Mouse (Mus musculus): Measurements from ENCODE around the gene Angptl3.

Gene Angptl3

GRCm38 (mm10) chr4:99030686-99031085 is at the start of gene Angptl3:
Gene Angptl3 (plus strand): TSS chr4:99030954.
- no peak for DNase-seq

DNA sequence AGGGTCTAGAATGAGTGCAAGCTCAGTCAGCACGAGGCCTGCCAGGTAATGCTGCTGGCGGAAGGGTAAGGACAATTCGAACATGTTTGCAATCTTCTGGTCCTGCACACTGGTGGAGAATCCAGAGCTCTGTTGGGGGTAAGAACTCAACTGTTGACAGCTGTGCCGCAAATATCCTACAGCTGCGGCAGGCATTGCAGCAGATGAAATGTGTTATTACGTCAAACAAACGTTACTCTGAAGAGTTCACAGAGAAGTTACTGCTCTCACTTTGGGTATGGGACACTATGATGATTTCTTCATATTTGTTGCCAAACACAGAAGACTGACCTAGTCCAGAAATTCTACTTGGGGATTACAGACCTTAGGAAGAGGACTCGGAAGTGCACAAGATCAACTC is 46.1 kb upstream of the Angptl3 start:
- no peak for DNase-seq

DNA sequence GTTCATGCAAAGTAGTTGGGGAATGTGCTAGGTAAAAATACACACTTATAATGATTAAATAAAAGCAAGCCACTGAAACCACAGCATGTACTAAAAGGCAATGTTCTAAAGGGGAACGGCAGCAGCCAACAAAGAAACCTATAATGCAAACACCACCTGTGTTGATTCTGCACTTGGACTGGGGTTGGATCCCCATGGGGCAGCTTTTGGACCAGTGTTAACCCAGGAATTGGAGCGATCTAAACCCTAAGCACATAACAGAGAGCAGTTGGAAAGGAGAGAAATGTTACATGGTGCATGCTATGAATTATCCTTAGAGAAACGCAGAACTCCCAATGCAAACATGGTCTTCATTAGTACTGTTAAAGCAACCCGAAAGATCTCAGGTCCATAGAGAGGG is 37.3 kb upstream of the Angptl3 start:
- DNase-seq, result no peak

- DNase-seq, result no peak
These were observed 25.2 kb upstream of the Angptl3 start for GRCm38 (mm10) chr4:99005574-99005973.

DNA sequence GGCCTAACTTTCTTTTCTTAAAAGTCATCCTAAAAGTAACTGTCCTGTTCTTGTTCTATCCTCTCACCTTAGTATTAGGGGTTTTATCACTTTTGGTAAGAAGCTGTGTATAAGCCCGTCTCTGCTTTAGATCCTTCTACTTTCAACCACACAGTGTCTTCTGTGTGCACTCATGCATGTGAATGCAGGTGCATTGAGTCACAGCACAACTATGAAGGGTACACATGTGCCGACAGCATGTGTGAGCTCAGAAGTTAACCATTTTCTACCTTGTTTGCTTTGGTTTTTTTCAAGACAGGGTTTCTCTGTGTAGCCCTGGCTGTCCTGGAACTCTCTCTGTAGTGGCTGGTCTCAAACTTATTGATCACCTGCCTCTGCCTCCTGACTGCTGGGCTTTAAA is 24.4 kb upstream of the Angptl3 start:
- no peak for DNase-seq

- no peak for DNase-seq
These were observed 19.7 kb upstream of the Angptl3 start for GRCm38 (mm10) chr4:99011039-99011438.

GRCm38 (mm10) chr4:99022221-99022620 is 8.5 kb upstream of the Angptl3 start:
- no peak for DNase-seq

DNA sequence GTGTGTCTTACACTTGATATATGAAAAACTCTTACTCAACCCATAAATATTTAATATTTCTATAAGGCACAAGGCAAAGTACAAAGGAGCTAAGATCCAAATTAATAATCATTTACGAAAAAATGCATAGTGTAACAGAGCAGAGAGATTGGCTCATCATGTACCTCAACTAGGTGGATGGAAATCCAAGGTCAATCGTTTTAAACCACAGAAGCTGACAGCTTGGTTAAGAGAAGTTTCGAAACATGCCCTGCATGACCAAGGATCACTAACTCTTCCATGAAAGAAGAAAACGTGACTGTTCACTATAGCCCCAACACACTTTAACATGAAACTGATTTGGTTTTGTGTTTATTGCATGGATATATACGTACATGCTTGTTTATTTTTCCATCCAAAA is 2.4 kb upstream of the Angptl3 start:
- no peak for DNase-seq

DNA sequence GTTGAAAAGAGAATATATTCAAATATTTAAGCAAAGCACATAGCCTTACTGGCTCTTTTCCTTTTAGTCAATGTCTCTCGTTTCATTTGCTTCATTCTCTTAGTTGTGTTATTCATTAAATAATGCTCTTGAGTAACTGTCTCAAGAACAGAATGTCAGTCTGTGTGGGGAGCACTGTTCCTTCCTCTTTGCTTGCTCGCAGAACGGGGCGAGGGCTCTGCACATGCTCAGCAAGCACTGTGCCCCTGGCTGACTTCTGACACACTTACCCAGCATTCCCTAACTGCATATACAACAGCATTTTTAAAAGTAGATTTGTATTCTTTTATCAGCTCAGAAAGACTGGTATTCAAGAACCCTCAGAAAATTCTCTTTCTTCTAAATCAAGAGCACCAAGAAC is 2.2 kb downstream of the Angptl3 start:
- peak; percentile 32 for DNase-seq

GRCm38 (mm10) chr4:99044854-99045253 is 14.1 kb downstream of the Angptl3 start:
- no peak for DNase-seq

- DNase-seq, result no peak
These were observed 15.7 kb downstream of the Angptl3 start for GRCm38 (mm10) chr4:99046471-99046870.

GRCm38 (mm10) chr4:99048581-99048980 is 17.8 kb downstream of the Angptl3 start:
- DNase-seq, result no peak

DNA sequence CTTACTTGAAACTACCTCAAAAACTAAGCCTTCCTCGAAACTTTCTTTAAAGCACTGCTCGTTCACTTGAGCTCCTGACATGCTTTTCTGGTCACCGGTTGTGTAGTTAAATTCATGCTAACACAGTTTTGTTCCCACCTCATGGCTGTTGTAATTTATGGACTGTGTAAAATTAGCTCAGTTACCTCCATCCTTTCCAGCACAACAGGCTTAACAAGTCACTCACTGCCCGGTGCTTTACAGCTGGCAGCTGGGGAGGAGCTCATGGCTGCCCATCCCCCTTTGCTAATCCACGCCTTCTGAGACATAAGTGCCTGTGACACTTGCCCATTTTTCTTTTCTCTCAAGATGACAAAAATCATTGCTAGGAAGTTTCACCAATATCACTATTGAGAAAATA is 33.8 kb downstream of the Angptl3 start:
- peak; percentile 31 for DNase-seq

GRCm38 (mm10) chr4:99068806-99069205 is 38.1 kb downstream of the Angptl3 start:
- no peak for DNase-seq

- no peak for DNase-seq
These were observed 47.3 kb downstream of the Angptl3 start for GRCm38 (mm10) chr4:99078005-99078404.

GRCm38 (mm10) chr4:99081169-99081568 is 50.4 kb downstream of the Angptl3 start:
- no peak for DNase-seq

DNA sequence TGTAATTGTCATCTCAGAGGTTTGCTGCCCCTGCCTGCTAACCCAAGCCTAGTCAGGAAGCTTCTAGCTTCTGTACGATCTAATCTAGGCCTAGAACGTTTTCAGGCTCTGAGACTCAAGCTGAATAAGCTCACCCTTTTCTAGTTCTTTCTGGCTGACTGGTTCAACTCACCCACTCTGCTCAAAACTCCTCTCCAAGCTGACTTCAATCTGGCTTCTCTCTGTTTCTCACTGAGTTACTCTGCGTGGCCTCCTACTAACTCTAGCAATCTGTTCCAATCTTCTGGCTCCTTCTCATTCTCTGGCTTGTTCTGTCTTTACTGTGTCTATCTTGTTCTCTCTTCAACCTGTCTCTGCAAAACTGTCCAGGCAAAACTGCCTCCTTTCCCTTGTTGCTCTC is 53.1 kb downstream of the Angptl3 start:
- DNase-seq, result no peak

DNA sequence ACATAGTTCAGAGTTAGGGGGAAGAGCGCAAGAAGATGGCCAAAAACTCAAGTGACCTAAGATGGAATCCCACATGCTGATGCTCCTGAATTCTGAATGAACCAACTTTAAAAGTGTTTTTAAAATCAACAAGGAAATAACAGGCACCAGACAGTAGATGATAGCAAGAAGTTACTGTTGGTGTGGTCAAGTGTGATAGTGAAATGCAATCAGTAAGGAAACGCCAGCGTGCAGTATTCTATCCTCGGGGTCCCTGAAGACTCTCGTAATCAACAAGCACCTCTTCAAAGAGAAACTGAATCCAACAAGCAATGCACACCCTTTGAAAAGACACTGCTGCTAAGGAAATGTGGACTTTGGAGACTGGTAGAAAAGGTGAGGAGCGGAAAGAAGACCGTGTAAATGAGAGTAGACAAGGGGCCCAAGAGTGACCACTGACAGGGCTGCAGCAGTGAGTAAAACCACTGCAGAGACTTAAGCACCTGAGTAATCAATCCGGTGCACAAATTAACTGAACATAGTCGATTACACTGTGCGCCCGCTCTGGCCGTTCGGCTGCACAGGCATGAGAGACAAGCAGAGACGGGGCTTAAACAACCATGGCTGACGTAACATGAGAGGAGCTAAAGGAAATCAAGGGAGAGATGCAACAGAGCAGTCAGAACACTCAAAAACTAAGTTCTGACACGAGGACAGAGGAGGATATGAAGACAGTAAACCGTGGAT is 57.2 kb downstream of the Angptl3 start:
- no peak for DNase-seq

GRCm38 (mm10) chr4:99091151-99091701 is 60.5 kb downstream of the Angptl3 start:
- no peak for DNase-seq

DNA sequence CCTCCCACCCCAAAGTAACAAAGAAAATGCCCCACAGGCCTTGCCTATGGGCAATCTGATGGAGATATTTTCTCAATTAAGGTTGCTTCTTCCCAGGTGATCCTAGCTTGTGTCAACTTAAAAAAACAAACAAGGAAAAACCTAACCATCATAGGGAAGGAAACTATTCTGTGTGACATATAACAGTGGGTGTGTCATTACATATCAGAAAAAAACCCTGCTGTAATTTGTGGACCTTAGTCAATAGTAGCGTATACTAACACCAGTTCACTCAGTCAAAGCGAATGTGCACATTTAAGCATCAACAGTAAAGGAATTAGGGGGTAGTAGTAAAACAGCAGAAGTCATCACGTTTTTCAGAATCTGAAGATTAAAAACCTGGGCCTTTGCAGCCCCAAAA is 61.0 kb downstream of the Angptl3 start:
- DNase-seq, result no peak

Measured in kidney, postnatal 10 days (tissue).